Mouse (Mus musculus) E14TG2a.4 (cell line): ENCODE measurements around the gene Ccdc188.
A peak's percentile ranks its signal among the peaks of the same experiment; 100 is the strongest.

ENCODE experiments used
- H3K27me3 ChIP-seq: 2 replicates; pipeline ENCODE4 v1.6.1; 2014; ENCODE audit warnings: low read length, control low read depth; ENCODE audit not compliant: insufficient read depth
- H3K36me3 ChIP-seq: 2 replicates; pipeline ENCODE4 v1.6.1; 2014; ENCODE audit warnings: low read length, control low read depth; ENCODE audit not compliant: insufficient read depth
- H3K4me1 ChIP-seq: replicated peaks from 2 replicates; pipeline ENCODE4 v1.6.1; 2014; ENCODE audit warnings: low read depth, low read length, control low read depth
- H3K4me3 ChIP-seq: replicated peaks from 2 replicates; pipeline ENCODE4 v1.5.1; 2014; ENCODE audit warnings: mild to moderate bottlenecking, low read length
- H3K9me3 ChIP-seq: 2 replicates; pipeline ENCODE4 v1.6.1; 2014; ENCODE audit warnings: low read length, control low read depth
- CTCF ChIP-seq: conservative IDR thresholded peaks from 2 replicates; pipeline ENCODE4 v1.5.1; 2014; ENCODE audit warnings: low read length
- NANOG ChIP-seq: IDR thresholded peaks from 2 replicates; pipeline ENCODE4 v1.6.1; 2014; ENCODE audit warnings: borderline replicate concordance, low read length, mixed read lengths
- POU5F1 ChIP-seq: IDR thresholded peaks from 2 replicates; pipeline ENCODE4 v1.6.1; 2014; ENCODE audit warnings: low read length, borderline replicate concordance

Ccdc188 gene

GRCm38 (mm10) chr16:18217579-18217978 lies at the start of gene Ccdc188:
Gene Ccdc188, plus strand, starts transcription at chr16:18217879.
- H3K27me3 ChIP-seq: peaks cover 11% of the 10 kb centered on the region; the same call in 1 of the 2 replicates
- TF ChIP-seq CTCF: no peak
- TF ChIP-seq NANOG: no peak
- no peak for TF ChIP-seq POU5F1
- peaks cover 4% of the 10 kb centered on the region for H3K36me3 ChIP-seq
- no peak within 1 kb of the TSS for H3K4me3 ChIP-seq
- no peaks in the 10 kb centered on the region for H3K9me3 ChIP-seq
- peaks cover 7% of the 10 kb centered on the region; the same call in 1 of the 2 replicates for H3K4me1 ChIP-seq

- no peak overlapping the region for H3K4me3 ChIP-seq
- peaks cover 21% of the 10 kb centered on the region; the same call in 1 of the 2 replicates for H3K27me3 ChIP-seq
- H3K36me3 ChIP-seq: no peaks in the 10 kb centered on the region
- TF ChIP-seq NANOG (no peak), POU5F1 (no peak), CTCF (no peak)
- H3K9me3 ChIP-seq: no peaks in the 10 kb centered on the region
- peaks cover 8% of the 10 kb centered on the region; the same call in 1 of the 2 replicates for H3K4me1 ChIP-seq
Measured at GRCm38 (mm10) chr16:18169156-18169555, 48.5 kb upstream of the Ccdc188 start.

GRCm38 (mm10) chr16:18169776-18170175 lies 47.9 kb upstream of the Ccdc188 start:
- Histone ChIP-seq H3K4me1 (peaks cover 8% of the 10 kb centered on the region; the same call in 1 of the 2 replicates), H3K27me3 (peaks cover 17% of the 10 kb centered on the region; the same call in 1 of the 2 replicates), H3K4me3 (no peak overlapping the region), H3K9me3 (no peaks in the 10 kb centered on the region), H3K36me3 (no peaks in the 10 kb centered on the region)
- TF ChIP-seq POU5F1 (no peak), NANOG (no peak), CTCF (no peak)

GRCm38 (mm10) chr16:18172266-18172855 lies 45.3 kb upstream of the Ccdc188 start:
- Histone ChIP-seq H3K4me1 (peaks cover 8% of the 10 kb centered on the region; the same call in 1 of the 2 replicates), H3K4me3 (no peak overlapping the region), H3K36me3 (no peaks in the 10 kb centered on the region), H3K9me3 (no peaks in the 10 kb centered on the region), H3K27me3 (peaks cover 28% of the 10 kb centered on the region)
- TF ChIP-seq POU5F1 (no peak), NANOG (no peak), CTCF (peak; percentile 86)

- Histone ChIP-seq H3K27me3 (peaks cover 36% of the 10 kb centered on the region), H3K36me3 (no peaks in the 10 kb centered on the region), H3K9me3 (no peaks in the 10 kb centered on the region), H3K4me3 (0 out of 2 replicates have a peak overlapping the region, but pooled peaks have one; percentile 13), H3K4me1 (peaks cover 8% of the 10 kb centered on the region; the same call in 1 of the 2 replicates)
- TF ChIP-seq CTCF: no peak
- TF ChIP-seq POU5F1: no peak
- no peak for TF ChIP-seq NANOG
Measured at GRCm38 (mm10) chr16:18173231-18173630, 44.4 kb upstream of the Ccdc188 start.

GRCm38 (mm10) chr16:18173788-18174187 lies 43.9 kb upstream of the Ccdc188 start:
- Histone ChIP-seq H3K27me3 (peaks cover 41% of the 10 kb centered on the region), H3K9me3 (no peaks in the 10 kb centered on the region), H3K4me3 (no peak overlapping the region), H3K4me1 (peaks cover 8% of the 10 kb centered on the region; the same call in 1 of the 2 replicates), H3K36me3 (no peaks in the 10 kb centered on the region)
- no peak for TF ChIP-seq POU5F1
- no peak for TF ChIP-seq CTCF
- TF ChIP-seq NANOG: no peak

- H3K9me3 ChIP-seq: no peaks in the 10 kb centered on the region
- no peaks in the 10 kb centered on the region for H3K36me3 ChIP-seq
- H3K4me1 ChIP-seq: peaks cover 8% of the 10 kb centered on the region; the same call in 1 of the 2 replicates
- no peak for TF ChIP-seq POU5F1
- TF ChIP-seq CTCF: no peak
- TF ChIP-seq NANOG: no peak
- H3K4me3 ChIP-seq: no peak overlapping the region
- H3K27me3 ChIP-seq: peaks cover 50% of the 10 kb centered on the region
Measured at GRCm38 (mm10) chr16:18175817-18176541, 41.7 kb upstream of the Ccdc188 start.

GRCm38 (mm10) chr16:18176758-18177157 lies 40.9 kb upstream of the Ccdc188 start:
- no peaks in the 10 kb centered on the region for H3K9me3 ChIP-seq
- H3K4me3 ChIP-seq: no peak overlapping the region
- TF ChIP-seq POU5F1 (no peak), CTCF (no peak), NANOG (no peak)
- peaks cover 8% of the 10 kb centered on the region; the same call in 1 of the 2 replicates for H3K4me1 ChIP-seq
- peaks cover 52% of the 10 kb centered on the region for H3K27me3 ChIP-seq
- H3K36me3 ChIP-seq: no peaks in the 10 kb centered on the region
